Mouse (Mus musculus): ENCODE results near the gene Mboat7.

GRCm38 (mm10) chr7:3705911-3706310 is 12.6 kb upstream of the Mboat7 start:
- TF ChIP-seq CTCF (IDR thresholded peaks at IDR 0.05; ENCODE audit: control insufficient read depth, insufficient read depth, insufficient read length) (no peak), MYOD1 (IDR thresholded peaks at IDR 0.05; ENCODE audit: control insufficient read depth, insufficient read length, low read depth) (no peak), USF1 (IDR thresholded peaks at IDR 0.05; ENCODE audit: low read depth) (no peak), MAX (IDR thresholded peaks at IDR 0.05) (no peak), MYOG (IDR thresholded peaks at IDR 0.05; ENCODE audit: control insufficient read depth, extremely low read depth, insufficient read length) (no peak), FOSL1 (IDR thresholded peaks at IDR 0.05; ENCODE audit: insufficient read depth, low read length, poor library complexity, severe bottlenecking) (no peak), CEBPB (IDR thresholded peaks at IDR 0.05; ENCODE audit: low read depth) (no peak)

All from C2C12 (cell line).